Mouse (Mus musculus) cortical plate, adult 2 months (tissue): ENCODE measurements around the gene Shank2.

Source experiments
- CTCF ChIP-seq: fragments of 200-500 bp; IDR thresholded peaks from 2 replicates; pipeline ENCODE4 v1.5.1; 2011; ENCODE audit warnings: mild to moderate bottlenecking, control low read depth, low read length; ENCODE audit not compliant: insufficient read depth; ENCODE audit errors: extremely low read depth
- POLR2A ChIP-seq: fragments of 200-500 bp; IDR thresholded peaks from 2 replicates; pipeline ENCODE4 v1.6.1; 2011; ENCODE audit warnings: mild to moderate bottlenecking, low read length, control low read depth; ENCODE audit not compliant: insufficient read depth; ENCODE audit errors: extremely low read depth

DNA sequence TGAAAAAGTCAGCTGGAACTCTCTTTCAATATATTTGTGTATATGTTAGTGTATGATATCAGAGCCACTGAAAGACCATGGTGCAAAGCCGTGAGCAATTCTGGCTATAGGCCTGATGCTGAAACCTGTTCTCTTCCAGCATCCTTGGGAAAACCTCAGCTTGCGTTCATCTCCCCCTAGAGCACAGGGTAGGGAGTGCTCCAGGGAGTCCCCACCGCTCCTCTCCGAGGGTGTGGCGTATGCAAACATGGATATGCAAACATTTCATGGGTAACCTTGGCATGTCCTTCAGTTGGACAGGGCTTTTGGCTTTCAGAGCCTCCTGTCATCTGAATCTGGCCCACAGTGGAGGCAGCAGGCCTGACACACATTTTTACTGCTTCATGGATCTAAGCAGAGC is 412.9 kb downstream of the Shank2 start:
- TF ChIP-seq CTCF (peak; percentile 48), POLR2A (no peak)
